Mouse (Mus musculus) testis, adult 2 months (tissue): ENCODE measurements around the gene Gpr176.
A peak's percentile ranks its signal among the peaks of the same experiment; 100 is the strongest.

Experiments used
- CTCF ChIP-seq: fragments of 200-500 bp; IDR thresholded peaks from 2 replicates; pipeline ENCODE4 v1.5.1; 2012; ENCODE audit warnings: low read depth, mild to moderate bottlenecking, inconsistent platforms, low read length, moderate library complexity; ENCODE audit not compliant: control insufficient read depth, insufficient read depth, insufficient replicate concordance
- POLR2A ChIP-seq: fragments of 200-500 bp; IDR thresholded peaks from 2 replicates; pipeline ENCODE4 v1.6.1; 2012; ENCODE audit warnings: low read depth, mild to moderate bottlenecking, inconsistent platforms, low read length, moderate library complexity; ENCODE audit not compliant: control insufficient read depth

DNA sequence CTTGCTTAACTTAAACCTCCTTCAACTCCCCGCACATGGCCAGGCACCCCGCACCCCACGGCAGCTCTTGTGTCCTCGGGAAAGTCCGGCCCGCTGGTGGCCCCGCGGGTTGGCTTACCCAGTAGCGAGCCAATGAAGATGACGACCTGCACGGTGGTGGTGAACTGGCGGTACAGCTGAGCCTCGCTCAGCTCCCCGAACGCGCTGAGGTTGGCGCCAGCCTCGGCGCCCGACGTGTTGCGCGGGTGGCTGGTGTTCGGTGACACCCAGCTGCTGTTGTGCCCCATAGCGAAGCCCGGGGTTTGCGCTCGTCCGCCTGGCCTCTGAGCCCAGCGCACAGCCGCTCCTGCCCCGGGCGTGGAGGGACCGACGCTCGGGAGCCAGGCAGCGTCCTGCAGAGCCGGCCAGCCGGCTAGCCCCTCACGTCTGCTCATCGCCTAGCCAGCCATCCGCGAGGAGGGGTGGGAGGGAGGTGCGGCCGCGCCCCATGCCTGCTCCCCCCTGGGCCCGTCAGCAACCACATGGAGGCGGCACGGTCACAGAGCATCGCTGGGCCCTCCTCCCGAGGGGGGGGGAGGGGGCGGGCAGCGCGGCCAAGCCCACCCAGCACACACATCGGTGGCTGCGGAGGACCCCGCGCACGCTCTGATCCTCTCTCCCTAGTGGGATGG is at the start of gene Gpr176:
- TF ChIP-seq CTCF = no peak
- TF ChIP-seq POLR2A = 0 out of 2 replicates have a peak, but pooled peaks have one; percentile 17
